Mouse (Mus musculus) neural tube, embryonic 15.5 days (tissue): ENCODE data around the gene Gsdma2. TPM values are rescaled to one million over a fixed set of nuclear protein-coding genes. Genes with fewer than 3 reads are reported as not detected.
"Not testable (repeated sequence)": the region's sequence is repeated elsewhere in the genome, so short reads cannot be mapped to it uniquely, and the experiment has no call there.

Experiments used
- ATAC-seq: fragments of 200-750 bp; cut with Nextera tagmentation; 2 replicates; pipeline ENCODE4 v1.8.0; 2017; ENCODE audit warnings: mild to moderate bottlenecking, moderate TSS enrichment, moderate library complexity; ENCODE audit not compliant: low FRiP score
- H3K27ac ChIP-seq: fragments of 300-500 bp; sonication (generic); replicated peaks from 2 replicates; pipeline ENCODE4 v1.5.1; 2015; ENCODE audit warnings: mild to moderate bottlenecking, inconsistent platforms
- H3K27me3 ChIP-seq: fragments of 300-500 bp; sonication (generic); replicated peaks from 2 replicates; pipeline ENCODE4 v1.6.1; 2015; ENCODE audit warnings: inconsistent platforms
- H3K36me3 ChIP-seq: fragments of 300-500 bp; sonication (generic); 2 replicates; pipeline ENCODE4 v1.6.1; 2015; ENCODE audit warnings: inconsistent platforms
- H3K4me1 ChIP-seq: fragments of 300-500 bp; sonication (generic); 2 replicates; pipeline ENCODE4 v1.6.1; 2015; ENCODE audit warnings: inconsistent platforms
- H3K4me2 ChIP-seq: fragments of 300-500 bp; sonication (generic); 2 replicates; pipeline ENCODE4 v1.6.1; 2015; ENCODE audit warnings: inconsistent platforms, mild to moderate bottlenecking, moderate library complexity
- H3K4me3 ChIP-seq: fragments of 300-500 bp; sonication (generic); replicated peaks from 2 replicates; pipeline ENCODE4 v1.5.1; 2015; ENCODE audit warnings: mild to moderate bottlenecking, inconsistent platforms
- H3K9ac ChIP-seq: fragments of 300-500 bp; sonication (generic); replicated peaks from 2 replicates; pipeline ENCODE4 v1.6.1; 2015; ENCODE audit warnings: mild to moderate bottlenecking, inconsistent platforms
- H3K9me3 ChIP-seq: fragments of 300-500 bp; sonication (generic); replicated peaks from 2 replicates; pipeline ENCODE4 v1.6.1; 2016; ENCODE audit warnings: inconsistent platforms
- WGBS: fragments of 180-500 bp; shearing (Covaris S2); methylation state at CpG from one replicate; pipeline ENCODE4 v1.1.7; 2015; ENCODE audit warnings: mixed read lengths; 5-methylcytosine and 5-hydroxymethylcytosine counted together
- polyA plus RNA-seq: library from polyadenylated mRNA; unstranded; fragments of >200 nt; fragmentation: Nextera tagmentation; extraction: Ambion mirVana; gene quantifications from 2 replicates; pipeline ENCODE4 v1.2.1, GENCODE M21; 2015

Gsdma2 gene
- polyA plus RNA-seq, 1 experiment from 2014 or later, result 0.15 TPM

DNA sequence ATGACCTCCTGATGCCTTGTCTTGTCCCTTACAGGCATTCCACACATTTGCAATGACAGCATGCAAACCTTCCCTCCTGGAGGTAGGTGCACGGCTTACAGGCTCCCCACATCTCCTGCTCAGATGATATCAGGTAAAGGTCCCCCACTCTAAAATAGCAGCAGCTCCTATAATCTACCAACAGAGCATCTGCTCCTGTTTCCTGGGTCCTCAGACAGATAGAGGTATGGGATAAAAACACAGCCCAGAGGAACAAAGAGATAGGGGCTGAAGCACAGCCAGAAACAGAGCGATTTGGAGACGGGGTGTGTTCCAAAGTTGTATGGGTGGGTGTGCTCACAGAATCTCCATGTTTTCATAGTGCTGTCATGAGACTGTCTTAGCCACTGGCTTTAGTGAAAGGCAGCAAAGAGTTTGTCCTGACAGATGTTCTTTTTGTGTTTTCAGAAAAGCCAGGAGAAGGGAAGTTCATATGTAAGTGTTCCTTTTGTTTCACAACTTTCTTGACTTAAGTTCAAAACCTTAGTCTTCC, 24.8 kb downstream of the Gsdma2 start:
- H3K36me3 ChIP-seq, result no peaks in the 10 kb centered on the region
- H3K9ac ChIP-seq, result no peak overlapping the region
- H3K4me1 ChIP-seq, result no peaks in the 10 kb centered on the region
- peaks cover 22% of the 10 kb centered on the region; the same call in 1 of the 2 replicates for H3K27me3 ChIP-seq
- no peak overlapping the region for H3K4me3 ChIP-seq
- H3K9me3 ChIP-seq, result no peaks in the 10 kb centered on the region
- no peak for ATAC-seq
- no peak overlapping the region for H3K27ac ChIP-seq
- 85% methylated on average over 3 of the region's 3 CpGs for WGBS
- no peak overlapping the region for H3K4me2 ChIP-seq

DNA sequence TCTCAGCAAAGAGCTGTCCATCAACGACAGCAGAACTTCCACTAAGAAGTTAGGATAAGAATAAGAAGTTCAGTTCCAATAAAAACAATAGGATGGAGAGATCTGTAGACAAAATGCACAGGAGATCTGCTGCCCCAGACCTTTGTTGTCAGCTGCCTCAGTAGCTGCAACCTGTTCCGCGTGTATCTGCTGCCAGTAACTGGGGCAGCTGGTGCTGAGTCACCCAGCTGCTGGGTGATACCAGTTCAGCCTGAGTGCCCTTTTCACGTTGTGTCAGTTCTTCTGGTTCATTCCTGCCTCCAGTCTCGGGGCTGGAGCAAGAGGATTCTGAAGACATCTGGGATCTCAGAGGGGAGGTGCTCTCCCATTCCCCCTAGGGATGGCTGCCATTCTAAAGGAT, 25.3 kb downstream of the Gsdma2 start:
- peaks cover 17% of the 10 kb centered on the region; the same call in 1 of the 2 replicates for H3K27me3 ChIP-seq
- WGBS, result 55% methylated on average over 5 of the region's 5 CpGs
- no peak overlapping the region for H3K4me3 ChIP-seq
- no peaks in the 10 kb centered on the region for H3K9me3 ChIP-seq
- ATAC-seq, result no peak
- H3K4me1 ChIP-seq, result no peaks in the 10 kb centered on the region
- H3K36me3 ChIP-seq, result no peaks in the 10 kb centered on the region
- H3K27ac ChIP-seq, result no peak overlapping the region
- H3K4me2 ChIP-seq, result no peak overlapping the region
- H3K9ac ChIP-seq, result no peak overlapping the region

DNA sequence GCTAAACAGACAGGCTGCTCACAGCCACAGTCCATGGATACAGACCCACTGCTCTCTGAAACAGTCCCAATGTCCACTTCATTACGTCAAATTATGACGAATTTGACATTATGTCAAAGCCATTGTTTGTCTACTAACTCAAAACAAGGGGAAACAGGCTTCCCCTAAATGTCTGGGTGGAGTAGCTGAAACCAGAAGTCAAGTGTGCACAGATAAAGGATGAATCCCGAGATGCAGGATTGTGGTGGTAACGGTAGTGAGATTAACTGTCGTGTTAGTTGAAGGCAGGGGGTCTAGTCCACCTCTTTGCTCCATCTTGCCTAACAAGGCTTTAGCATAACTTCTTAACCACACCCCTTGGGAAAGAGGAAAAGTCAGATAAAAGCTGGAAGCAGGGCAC, 25.9 kb downstream of the Gsdma2 start:
- Histone ChIP-seq H3K4me2 (no peak overlapping the region), H3K27me3 (peaks cover 14% of the 10 kb centered on the region; the same call in 1 of the 2 replicates), H3K9ac (no peak overlapping the region), H3K27ac (no peak overlapping the region), H3K4me1 (no peaks in the 10 kb centered on the region), H3K36me3 (no peaks in the 10 kb centered on the region), H3K4me3 (no peak overlapping the region), H3K9me3 (no peaks in the 10 kb centered on the region)
- 89% methylated on average over 5 of the region's 5 CpGs for WGBS
- ATAC-seq, result no peak

DNA sequence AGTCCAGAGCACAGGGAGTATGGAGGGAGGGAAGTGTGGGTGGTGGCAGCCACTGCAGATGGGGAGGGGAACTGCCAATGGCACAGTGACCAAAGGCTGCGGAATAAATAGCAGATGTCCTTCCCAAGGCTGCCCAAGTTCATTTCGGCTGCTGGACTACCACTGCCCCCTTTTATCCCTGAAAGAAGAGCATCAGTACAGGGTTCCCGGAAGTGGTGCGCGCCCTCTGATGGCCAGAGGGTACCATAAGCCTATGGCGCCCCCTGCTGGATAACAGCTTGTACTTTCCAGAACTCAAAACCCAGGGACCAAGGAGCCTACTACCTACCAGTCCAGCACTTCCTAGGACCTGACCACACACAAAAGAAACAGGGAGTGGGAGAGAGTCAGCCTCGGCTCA, 26.6 kb downstream of the Gsdma2 start:
- H3K36me3 ChIP-seq, H3K4me3 ChIP-seq, H3K27ac ChIP-seq, H3K4me1 ChIP-seq, H3K9ac ChIP-seq, H3K27me3 ChIP-seq, H3K9me3 ChIP-seq, ATAC-seq: not testable (repeated sequence)
- WGBS, result 8% methylated on average over 7 of the region's 7 CpGs
- peak overlapping the region; percentile 35; the same call in 1 of the 2 replicates for H3K4me2 ChIP-seq

DNA sequence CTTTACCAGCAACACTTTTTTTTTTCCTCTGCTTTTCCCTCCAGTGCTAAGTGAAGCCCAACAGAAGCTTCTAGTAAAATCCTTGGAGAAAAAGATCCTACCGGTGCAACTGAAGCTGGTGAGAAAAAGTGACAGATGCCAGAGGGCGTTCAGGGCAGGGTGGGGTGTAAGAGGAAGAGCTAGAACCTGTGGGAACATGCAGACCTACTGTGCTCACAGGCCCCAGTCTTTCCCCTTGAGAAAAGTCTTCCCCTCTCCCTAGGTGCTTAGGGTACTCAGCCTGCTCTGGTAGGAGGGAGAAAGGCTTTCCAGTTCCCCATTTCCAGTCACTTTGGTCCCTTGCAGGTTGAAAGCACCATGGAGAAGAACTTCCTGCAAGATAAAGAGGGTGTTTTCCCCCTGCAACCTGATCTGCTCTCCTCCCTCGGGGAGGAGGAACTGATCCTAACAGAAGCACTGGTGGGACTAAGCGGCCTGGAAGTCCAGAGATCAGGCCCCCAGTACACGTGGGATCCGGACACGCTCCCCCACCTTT, 29.3 kb downstream of the Gsdma2 start:
- 57% methylated on average over 7 of the region's 7 CpGs for WGBS
- H3K36me3 ChIP-seq, result no peaks in the 10 kb centered on the region
- no peak overlapping the region for H3K9ac ChIP-seq
- H3K4me2 ChIP-seq, result no peak overlapping the region
- no peak overlapping the region for H3K27ac ChIP-seq
- ATAC-seq, result no peak
- no peaks in the 10 kb centered on the region for H3K4me1 ChIP-seq
- no peaks in the 10 kb centered on the region for H3K9me3 ChIP-seq
- H3K4me3 ChIP-seq, result no peak overlapping the region
- H3K27me3 ChIP-seq, result no peaks in the 10 kb centered on the region

DNA sequence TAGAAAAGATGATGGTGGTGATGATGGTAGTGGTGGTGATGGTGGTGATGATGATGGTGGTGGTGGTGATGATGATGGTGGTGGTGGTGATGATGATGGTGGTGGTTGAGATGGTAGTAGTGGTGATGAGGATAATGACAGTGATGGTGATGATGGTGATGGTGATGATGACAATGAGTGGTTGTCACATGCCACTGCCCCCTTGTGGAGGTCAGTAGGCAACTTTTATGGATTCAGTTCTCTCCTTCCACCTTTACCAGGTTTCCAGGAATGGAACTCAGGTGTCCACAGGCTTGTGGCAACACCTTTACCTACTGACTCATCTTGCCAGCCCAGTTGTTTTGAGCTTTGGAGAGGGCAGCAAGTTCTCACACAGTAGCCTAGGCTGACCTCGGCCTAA, 33.5 kb downstream of the Gsdma2 start:
- Histone ChIP-seq H3K4me2 (no peak overlapping the region), H3K4me3 (no peak overlapping the region), H3K27me3 (no peaks in the 10 kb centered on the region), H3K36me3 (no peaks in the 10 kb centered on the region), H3K9ac (no peak overlapping the region), H3K4me1 (peaks cover 17% of the 10 kb centered on the region), H3K9me3 (no peaks in the 10 kb centered on the region), H3K27ac (no peak overlapping the region)
- 100% methylated on average over 1 of the region's 1 CpGs for whole genome bisulfite sequencing
- no peak for ATAC-seq

DNA sequence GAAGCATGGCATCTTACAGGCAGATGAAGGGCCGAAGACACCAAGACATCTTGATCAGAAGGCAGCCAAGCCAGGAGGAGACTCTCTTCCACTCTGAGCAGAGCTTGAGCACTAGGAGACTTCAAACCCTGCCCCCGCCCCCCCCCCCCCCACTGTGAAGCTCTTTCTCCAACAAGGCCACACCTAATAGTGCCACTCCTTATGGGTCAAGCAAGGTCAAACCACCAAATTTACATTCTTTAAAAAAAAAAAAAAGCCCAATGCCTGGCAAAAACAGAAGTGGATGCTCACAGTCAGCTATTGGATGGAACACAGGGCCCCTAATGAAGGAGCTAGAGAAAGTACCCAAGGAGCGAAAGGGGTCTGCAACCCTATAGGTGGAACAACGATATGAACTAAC, 34.0 kb downstream of the Gsdma2 start:
- H3K9ac ChIP-seq, H3K9me3 ChIP-seq, H3K4me2 ChIP-seq, H3K36me3 ChIP-seq, H3K27me3 ChIP-seq, ATAC-seq, H3K4me3 ChIP-seq, H3K27ac ChIP-seq: not testable (repeated sequence)
- peaks cover 19% of the 10 kb centered on the region for H3K4me1 ChIP-seq
- 87% methylated on average over 4 of the region's 4 CpGs for WGBS

DNA sequence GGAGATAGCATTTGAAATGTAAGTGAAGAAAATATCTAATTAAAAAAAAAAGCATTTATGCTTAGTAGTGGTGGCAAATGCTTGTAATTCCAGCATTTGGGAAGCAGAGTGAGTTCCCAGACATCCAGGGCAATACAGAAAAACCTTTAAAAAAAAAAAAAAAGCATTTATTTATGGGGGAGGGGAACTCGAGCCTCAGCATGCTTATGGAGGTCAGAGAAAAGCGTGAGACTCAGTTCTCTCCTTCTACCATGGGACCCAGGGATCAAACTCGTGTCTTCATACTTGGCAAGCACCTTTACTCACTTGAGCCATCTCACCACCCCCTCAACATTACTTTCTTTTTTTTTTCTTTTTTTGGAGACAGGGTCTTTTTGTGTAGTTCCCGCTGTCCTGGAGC, 34.6 kb downstream of the Gsdma2 start:
- peaks cover 11% of the 10 kb centered on the region for H3K36me3 ChIP-seq
- H3K9ac ChIP-seq, result no peak overlapping the region
- no peak overlapping the region for H3K27ac ChIP-seq
- 86% methylated on average over 4 of the region's 4 CpGs for WGBS
- H3K4me3 ChIP-seq, result no peak overlapping the region
- H3K4me2 ChIP-seq, result no peak overlapping the region
- H3K4me1 ChIP-seq, result peaks cover 19% of the 10 kb centered on the region
- no peaks in the 10 kb centered on the region for H3K27me3 ChIP-seq
- ATAC-seq, result no peak
- H3K9me3 ChIP-seq, result no peaks in the 10 kb centered on the region

DNA sequence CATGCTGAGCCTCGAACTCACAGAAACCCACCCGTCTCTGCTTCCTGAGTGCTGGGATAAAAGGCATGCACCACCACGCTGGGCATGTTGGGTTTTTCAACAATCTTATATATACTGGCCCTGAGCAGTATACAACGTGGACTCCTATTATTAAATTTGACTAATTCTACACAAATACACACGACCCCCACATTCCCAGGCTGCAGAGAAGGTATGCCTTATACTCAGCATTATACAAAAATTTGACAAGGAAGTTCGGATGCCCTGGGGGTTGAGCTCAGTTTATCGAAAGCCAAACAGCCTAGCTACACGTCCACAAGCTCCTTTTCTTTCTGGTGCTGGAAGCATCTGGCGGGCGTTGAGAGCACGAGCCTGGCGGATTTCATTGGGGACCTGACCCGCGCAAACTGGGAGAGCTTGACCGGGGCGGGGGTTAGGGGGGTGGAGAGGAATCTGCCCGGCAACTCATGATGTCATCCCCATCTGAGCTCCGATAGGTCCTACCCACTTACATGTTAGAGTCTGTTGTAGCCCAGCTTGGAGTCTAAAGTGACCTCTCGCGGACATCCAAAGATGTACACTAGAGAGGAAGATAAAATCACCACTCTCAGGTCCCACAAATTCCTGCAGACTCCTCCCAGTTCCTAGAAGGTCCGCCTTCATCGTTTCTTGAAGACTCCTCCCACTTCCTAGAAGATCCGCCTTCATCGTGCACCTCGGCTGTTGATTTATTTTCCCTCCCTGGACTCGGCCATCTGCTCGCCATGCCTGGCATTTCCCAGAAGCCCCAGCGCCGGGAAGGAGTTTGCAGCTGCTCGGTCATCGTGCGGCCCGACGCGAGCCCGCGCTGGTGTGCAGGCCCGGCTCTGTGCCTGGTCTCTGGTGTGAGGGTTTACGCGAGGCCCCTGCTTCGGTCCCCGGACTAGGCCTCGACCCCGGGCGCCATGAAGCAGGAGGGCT, 35.5 kb downstream of the Gsdma2 start, which contains the start of gene Psmd3:
Gene Psmd3 (plus strand): TSS at position 769 of the 960 bp plus-strand sequence.
- H3K9ac ChIP-seq, result peak within 1 kb of the TSS; percentile 100

DNA sequence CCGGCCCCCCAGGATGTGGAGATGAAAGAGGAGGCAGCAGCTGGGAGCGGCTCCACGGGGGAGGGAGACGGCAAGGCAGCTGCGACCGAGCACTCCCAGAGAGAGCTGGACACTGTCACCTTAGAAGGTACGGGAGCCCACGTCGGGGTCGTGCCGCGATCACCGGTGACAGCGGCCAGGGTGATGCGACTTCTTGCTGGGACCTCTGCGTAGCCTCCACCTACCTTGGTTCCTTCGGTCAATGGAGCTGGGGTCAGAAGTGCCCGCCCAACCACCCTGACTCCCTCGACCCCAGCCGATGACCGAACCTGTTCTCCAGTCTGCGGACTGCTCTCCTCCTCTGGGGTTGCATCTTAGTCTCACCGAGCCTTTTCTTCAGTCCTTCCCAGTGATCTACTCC, 36.3 kb downstream of the Gsdma2 start:
- peak; percentile 9; the same call in 1 of the 2 replicates for ATAC-seq
- H3K27ac ChIP-seq, result peak overlapping the region; percentile 83
- H3K27me3 ChIP-seq, result no peaks in the 10 kb centered on the region
- peaks cover 19% of the 10 kb centered on the region for H3K4me1 ChIP-seq
- no peaks in the 10 kb centered on the region for H3K9me3 ChIP-seq
- H3K36me3 ChIP-seq, result peaks cover 28% of the 10 kb centered on the region
- peak overlapping the region; percentile 100 for H3K9ac ChIP-seq
- WGBS, result 0% methylated on average over 23 of the region's 23 CpGs
- H3K4me3 ChIP-seq, result peak overlapping the region; percentile 99
- H3K4me2 ChIP-seq, result peak overlapping the region; percentile 75

More for the DNA sequence above, 35.5 kb downstream of the Gsdma2 start, which contains the start of gene Psmd3:
- Histone ChIP-seq H3K27ac (peak within 1 kb of the TSS; percentile 85), H3K4me3 (peak within 1 kb of the TSS; percentile 99), H3K4me1 (peaks cover 19% of the 10 kb centered on the region), H3K9me3 (no peaks in the 10 kb centered on the region), H3K36me3 (peaks cover 20% of the 10 kb centered on the region), H3K27me3 (no peaks in the 10 kb centered on the region), H3K4me2 (peak within 1 kb of the TSS; percentile 75)
- peak; percentile 96 for ATAC-seq
- WGBS, result 5% methylated on average over 45 of the region's 45 CpGs

DNA sequence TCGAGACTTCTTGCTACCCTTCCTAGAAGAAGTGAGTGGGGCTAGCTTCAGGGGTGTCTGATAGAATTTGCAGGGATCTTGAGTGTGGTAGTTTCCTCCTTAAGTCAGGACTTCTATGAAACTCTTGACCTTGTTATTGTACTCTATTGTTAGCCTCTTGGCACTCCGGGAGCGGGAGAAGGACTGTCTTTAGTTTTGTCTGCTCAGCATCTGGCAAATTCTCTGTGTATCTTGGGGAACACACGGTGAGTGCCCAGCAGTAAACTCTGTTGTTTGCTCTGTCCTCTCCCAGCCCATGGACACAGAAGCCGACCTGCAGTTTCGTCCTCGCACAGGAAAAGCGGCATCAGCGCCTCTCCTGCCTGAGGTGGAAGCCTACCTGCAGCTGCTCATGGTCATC, 39.1 kb downstream of the Gsdma2 start:
- peaks cover 51% of the 10 kb centered on the region for H3K36me3 ChIP-seq
- H3K4me2 ChIP-seq, result no peak overlapping the region

DNA sequence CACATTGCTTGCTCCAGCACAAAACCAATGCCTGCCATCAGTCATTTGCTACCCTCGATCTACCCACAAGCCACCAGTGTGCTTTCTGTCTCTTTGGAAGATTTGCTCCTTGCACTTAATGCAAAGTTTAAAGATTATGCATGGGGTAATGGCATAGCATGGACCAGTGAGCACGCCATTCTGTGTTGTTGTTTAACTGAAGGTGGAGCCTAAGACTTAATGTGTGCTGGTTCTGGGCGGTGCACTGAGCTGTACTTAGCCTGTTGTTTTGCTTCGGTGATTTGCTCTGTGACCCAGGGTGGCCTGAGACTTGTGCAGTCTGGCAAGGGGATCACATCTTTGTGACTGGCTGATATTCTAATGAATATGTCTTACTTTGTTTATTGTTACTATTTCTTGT, 40.4 kb downstream of the Gsdma2 start:
- 92% methylated on average over 4 of the region's 4 CpGs for WGBS
- Histone ChIP-seq H3K4me2 (no peak overlapping the region), H3K9me3 (no peaks in the 10 kb centered on the region), H3K27me3 (no peaks in the 10 kb centered on the region), H3K4me1 (peaks cover 19% of the 10 kb centered on the region), H3K4me3 (no peak overlapping the region), H3K27ac (no peak overlapping the region), H3K36me3 (peaks cover 65% of the 10 kb centered on the region), H3K9ac (no peak overlapping the region)
- ATAC-seq, result no peak

More for the DNA sequence above, 39.1 kb downstream of the Gsdma2 start:
- Histone ChIP-seq H3K27ac (no peak overlapping the region), H3K4me3 (no peak overlapping the region), H3K9ac (no peak overlapping the region), H3K4me1 (peaks cover 19% of the 10 kb centered on the region), H3K9me3 (no peaks in the 10 kb centered on the region), H3K27me3 (no peaks in the 10 kb centered on the region)
- no peak for ATAC-seq
- 90% methylated on average over 9 of the region's 9 CpGs for WGBS
